Mouse (Mus musculus) intestine, embryonic 14.5 days (tissue): ENCODE results near the gene Tsen54. TPM values are rescaled to one million over a fixed set of nuclear protein-coding genes. Genes with fewer than 3 reads are reported as not detected.

ENCODE experiments used
- ATAC-seq: fragments of 200-750 bp; cut with Nextera tagmentation; replicated peaks from 2 replicates; pipeline ENCODE4 v1.8.0; 2017; ENCODE audit warnings: low read depth, moderate number of reproducible peaks, moderate TSS enrichment, moderate library complexity; ENCODE audit not compliant: low FRiP score, low TSS enrichment
- DNase-seq: peaks from one replicate; pipeline ENCODE4 v3.0.0-alpha.2; 2018; ENCODE audit warnings: low spot score
- H3K27ac ChIP-seq: fragments of 300-500 bp; sonication (generic); 2 replicates; pipeline ENCODE4 v1.5.1; 2014; ENCODE audit warnings: low read depth, mild to moderate bottlenecking, control low read depth
- H3K27me3 ChIP-seq: fragments of 300-500 bp; sonication (generic); replicated peaks from 2 replicates; pipeline ENCODE4 v1.6.1; 2014; ENCODE audit warnings: low read length, control low read depth; ENCODE audit not compliant: control insufficient read depth, insufficient read depth
- H3K36me3 ChIP-seq: fragments of 300-500 bp; sonication (generic); 2 replicates; pipeline ENCODE4 v1.6.1; 2014; ENCODE audit warnings: low read length, control low read depth; ENCODE audit not compliant: control insufficient read depth, insufficient read depth
- H3K4me1 ChIP-seq: fragments of 300-500 bp; sonication (generic); replicated peaks from 2 replicates; pipeline ENCODE4 v1.6.1; 2014; ENCODE audit warnings: low read length, control low read depth, mixed read lengths; ENCODE audit not compliant: control insufficient read depth, insufficient read depth
- H3K4me2 ChIP-seq: fragments of 300-500 bp; sonication (generic); 2 replicates; pipeline ENCODE4 v1.6.1; 2014; ENCODE audit warnings: low read length
- H3K4me3 ChIP-seq: fragments of 300-500 bp; sonication (generic); 2 replicates; pipeline ENCODE4 v1.5.1; 2014; ENCODE audit warnings: low read depth, low read length, control low read depth, mixed read lengths
- H3K9ac ChIP-seq: fragments of 300-500 bp; sonication (generic); 2 replicates; pipeline ENCODE4 v1.6.1; 2014; ENCODE audit warnings: mild to moderate bottlenecking, low read length
- H3K9me3 ChIP-seq: fragments of 300-500 bp; sonication (generic); 2 replicates; pipeline ENCODE4 v1.6.1; 2016; ENCODE audit warnings: low read length, control low read depth; ENCODE audit not compliant: control insufficient read depth
- WGBS: fragments of 180-500 bp; shearing (Covaris S2); extraction: QIAGEN DNeasy Blood & Tissue Kit; methylation state at CpG from one replicate; pipeline ENCODE4 v1.1.7; 2014; 5-methylcytosine and 5-hydroxymethylcytosine counted together
- polyA plus RNA-seq: library from polyadenylated mRNA; unstranded; fragments of >200 nt; fragmentation: Nextera tagmentation; extraction: Ambion mirVana; gene quantifications from 2 replicates; pipeline ENCODE4 v1.2.1, GENCODE M21; 2014

Gene Tsen54
- polyA plus RNA-seq = 29.5 and 30.7 TPM in 2 replicates

DNA sequence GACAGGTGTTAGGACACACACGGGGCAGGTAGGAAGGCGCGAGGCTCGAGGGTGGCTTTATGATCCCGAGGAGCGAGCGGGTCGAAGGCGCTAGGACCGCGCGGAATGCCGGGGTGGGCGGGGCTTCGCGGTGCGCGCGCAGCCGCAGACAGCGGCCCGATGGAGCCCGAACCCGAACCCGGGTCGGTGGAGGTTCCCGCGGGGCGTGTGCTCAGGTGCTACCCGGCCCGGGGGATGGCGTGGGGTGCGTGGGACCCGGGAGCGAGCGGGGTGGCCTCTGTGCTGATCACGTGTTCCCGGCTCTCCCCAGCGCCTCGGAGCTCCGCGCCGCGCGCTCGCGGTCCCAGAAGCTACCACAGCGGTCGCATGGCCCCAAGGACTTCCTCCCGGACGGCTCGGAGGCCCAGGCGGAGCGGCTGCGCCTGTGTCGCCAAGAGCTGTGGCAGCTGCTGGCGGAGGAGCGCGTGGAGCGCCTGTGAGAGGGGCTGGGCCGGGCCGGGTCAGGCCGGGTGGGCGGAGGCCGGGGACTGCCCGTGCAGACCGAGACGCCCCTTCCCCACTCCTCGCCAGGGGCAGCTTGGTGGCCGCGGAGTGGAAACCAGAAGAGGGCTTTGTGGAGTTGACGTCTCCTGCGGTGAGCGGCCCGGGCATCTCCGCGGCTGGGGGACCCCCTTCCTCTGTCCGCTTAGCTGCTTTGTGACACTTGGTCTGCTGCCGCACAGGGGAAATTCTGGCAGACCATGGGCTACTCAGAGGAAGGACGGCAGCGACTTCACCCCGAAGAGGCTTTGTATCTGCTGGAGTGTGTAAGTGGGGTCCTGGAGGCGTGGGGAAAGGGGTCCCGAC is at the start of gene Tsen54:
Tsen54 (plus strand) TSS at position 120 of the 846 bp plus-strand sequence.
- Histone ChIP-seq H3K36me3 (peaks cover 18% of the 10 kb centered on the region), H3K27me3 (no peaks in the 10 kb centered on the region), H3K4me3 (peak within 1 kb of the TSS; percentile 82), H3K9ac (peak within 1 kb of the TSS; percentile 82), H3K4me2 (peak within 1 kb of the TSS; percentile 80), H3K4me1 (peaks cover 27% of the 10 kb centered on the region), H3K9me3 (no peaks in the 10 kb centered on the region), H3K27ac (peak within 1 kb of the TSS; percentile 65; the same call in 1 of the 2 replicates)
- WGBS = under 1% methylated on average over 60 of the region's 84 CpGs
- DNase-seq = peak; percentile 95
- peak; percentile 69 for ATAC-seq

GRCm38 (mm10) chr11:115765103-115765606 is 49.4 kb upstream of the Tsen54 start, which contains the start of gene Tmem94:
TSS of gene Tmem94 (plus strand) at chr11:115765433.
- Histone ChIP-seq H3K4me1 (peaks cover 8% of the 10 kb centered on the region), H3K9me3 (no peaks in the 10 kb centered on the region), H3K27ac (peak within 1 kb of the TSS; percentile 85), H3K4me2 (peak within 1 kb of the TSS; percentile 71), H3K9ac (peak within 1 kb of the TSS; percentile 96), H3K4me3 (peak within 1 kb of the TSS; percentile 96), H3K27me3 (no peaks in the 10 kb centered on the region), H3K36me3 (no peaks in the 10 kb centered on the region)
- ATAC-seq (peak; percentile 97), DNase-seq (peak; percentile 100)
- under 1% methylated on average over 32 of the region's 32 CpGs for WGBS

DNA sequence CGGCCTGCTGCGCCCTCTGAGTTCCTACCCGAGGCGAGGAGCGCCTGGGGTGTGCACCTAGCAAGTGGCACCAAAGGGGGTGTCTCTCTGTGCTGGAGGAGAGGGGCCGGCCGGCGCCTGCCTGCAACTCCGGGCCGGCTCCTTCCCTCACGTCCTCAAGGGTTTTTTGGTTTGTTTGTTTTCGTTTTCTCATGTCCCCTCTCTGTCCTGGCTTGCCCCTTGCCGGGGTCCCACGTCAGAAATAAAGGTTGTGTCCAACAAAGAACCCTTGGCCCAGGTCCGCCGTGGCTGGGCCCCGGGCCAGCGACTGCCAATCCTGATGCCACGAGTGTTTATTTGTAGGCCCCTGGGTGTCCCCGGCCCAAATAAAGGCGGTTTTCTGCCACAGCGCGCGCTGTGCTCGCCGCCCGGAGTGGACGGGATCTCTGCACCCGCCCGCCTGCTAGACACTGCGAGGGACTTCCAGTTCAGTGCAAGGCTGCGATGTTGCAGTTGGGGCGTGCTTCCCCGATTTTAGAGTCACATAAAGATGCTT is 48.9 kb upstream of the Tsen54 start:
- peak overlapping the region; percentile 85 for H3K27ac ChIP-seq
- DNase-seq (no peak), ATAC-seq (peak; percentile 81)
- peaks cover 8% of the 10 kb centered on the region for H3K4me1 ChIP-seq
- peak overlapping the region; percentile 71 for H3K4me2 ChIP-seq
- no peaks in the 10 kb centered on the region for H3K27me3 ChIP-seq
- H3K4me3 ChIP-seq = peak overlapping the region; percentile 96
- no peaks in the 10 kb centered on the region for H3K9me3 ChIP-seq
- under 1% methylated on average over 33 of the region's 34 CpGs for WGBS
- H3K9ac ChIP-seq = peak overlapping the region; percentile 96
- no peaks in the 10 kb centered on the region for H3K36me3 ChIP-seq

DNA sequence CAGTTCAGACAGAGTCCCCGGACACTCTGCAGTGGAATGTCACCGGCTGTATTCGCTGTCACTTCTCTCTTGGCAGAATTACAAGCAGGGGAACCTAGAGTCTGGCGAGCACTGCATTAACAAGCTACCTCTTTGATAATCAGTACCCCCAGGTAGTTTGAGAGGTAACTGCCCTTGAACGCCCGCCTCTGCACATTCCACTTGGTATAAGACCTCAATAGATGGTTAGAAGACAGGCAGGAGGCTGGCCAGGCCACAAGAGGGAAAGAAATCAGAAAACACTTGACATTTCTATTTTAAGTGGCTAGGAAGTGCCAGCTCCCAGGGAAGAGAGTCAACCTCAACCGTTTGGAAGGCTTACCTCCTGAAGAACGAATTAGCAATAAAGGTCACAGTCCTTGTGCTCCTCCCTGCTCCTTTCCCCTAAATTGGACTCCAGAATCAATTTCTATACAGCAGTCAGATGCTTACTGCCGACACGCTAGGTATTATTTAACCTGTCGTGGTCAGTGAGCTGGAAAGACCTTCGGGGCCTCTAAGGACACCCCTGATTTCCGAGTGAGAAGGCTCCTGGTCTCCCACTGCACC is 48.1 kb upstream of the Tsen54 start:
- Histone ChIP-seq H3K36me3 (no peaks in the 10 kb centered on the region), H3K27ac (no peak overlapping the region), H3K4me3 (peak overlapping the region; percentile 96), H3K4me1 (peaks cover 8% of the 10 kb centered on the region), H3K27me3 (no peaks in the 10 kb centered on the region), H3K4me2 (peak overlapping the region; percentile 71), H3K9ac (peak overlapping the region; percentile 96), H3K9me3 (no peaks in the 10 kb centered on the region)
- ATAC-seq (no peak), DNase-seq (no peak)
- WGBS = 45% methylated on average over 13 of the region's 13 CpGs

DNA sequence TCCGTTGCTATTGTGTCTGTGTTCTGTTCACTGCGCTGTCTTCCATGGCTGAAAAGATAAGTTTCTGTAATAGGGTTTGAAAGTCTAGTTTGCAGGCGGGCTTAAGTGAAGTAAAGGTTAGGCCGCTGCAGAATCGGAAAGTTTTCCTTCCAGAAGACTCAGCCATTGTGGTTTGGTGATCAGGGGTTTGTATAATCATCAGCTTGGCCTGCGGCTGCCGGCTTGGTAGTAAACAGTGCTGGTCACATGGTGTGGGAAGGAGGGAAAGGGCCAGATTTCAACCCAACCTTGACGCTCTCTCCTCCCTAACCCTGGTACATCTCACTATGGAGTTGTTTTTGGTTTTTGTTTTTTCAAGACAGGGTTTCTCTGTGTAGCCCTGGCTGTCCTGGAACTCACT is 47.5 kb upstream of the Tsen54 start:
- WGBS = 85% methylated on average over 8 of the region's 8 CpGs
- Histone ChIP-seq H3K36me3 (no peaks in the 10 kb centered on the region), H3K4me3 (no peak overlapping the region), H3K9ac (no peak overlapping the region), H3K9me3 (no peaks in the 10 kb centered on the region), H3K4me2 (peak overlapping the region; percentile 71; the same call in 1 of the 2 replicates), H3K4me1 (peaks cover 8% of the 10 kb centered on the region), H3K27me3 (no peaks in the 10 kb centered on the region), H3K27ac (no peak overlapping the region)
- ATAC-seq (no peak), DNase-seq (no peak)

GRCm38 (mm10) chr11:115768896-115769295 is 45.6 kb upstream of the Tsen54 start:
- no peaks in the 10 kb centered on the region for H3K9me3 ChIP-seq
- no peak overlapping the region for H3K9ac ChIP-seq
- H3K4me3 ChIP-seq = no peak overlapping the region
- no peaks in the 10 kb centered on the region for H3K36me3 ChIP-seq
- WGBS = 91% methylated on average over 3 of the region's 3 CpGs
- H3K27me3 ChIP-seq = no peaks in the 10 kb centered on the region
- H3K4me1 ChIP-seq = peaks cover 8% of the 10 kb centered on the region
- no peak for DNase-seq
- H3K27ac ChIP-seq = no peak overlapping the region
- no peak overlapping the region for H3K4me2 ChIP-seq
- no peak for ATAC-seq

- Histone ChIP-seq H3K4me3 (no peak overlapping the region), H3K4me1 (peaks cover 11% of the 10 kb centered on the region), H3K4me2 (no peak overlapping the region), H3K27ac (no peak overlapping the region), H3K9me3 (no peaks in the 10 kb centered on the region), H3K36me3 (no peaks in the 10 kb centered on the region), H3K27me3 (no peaks in the 10 kb centered on the region), H3K9ac (no peak overlapping the region)
- ATAC-seq (no peak), DNase-seq (no peak)
- 40% methylated on average over 4 of the region's 4 CpGs for WGBS
Measured at GRCm38 (mm10) chr11:115774653-115775052, 39.9 kb upstream of the Tsen54 start.

- Histone ChIP-seq H3K4me1 (peaks cover 22% of the 10 kb centered on the region), H3K27ac (no peak overlapping the region), H3K4me2 (no peak overlapping the region), H3K9me3 (no peaks in the 10 kb centered on the region), H3K36me3 (no peaks in the 10 kb centered on the region), H3K9ac (no peak overlapping the region), H3K27me3 (no peaks in the 10 kb centered on the region), H3K4me3 (no peak overlapping the region)
- no peak for ATAC-seq
- 59% methylated on average over 18 of the region's 18 CpGs for WGBS
- DNase-seq = no peak
Measured at GRCm38 (mm10) chr11:115775821-115776665, 38.5 kb upstream of the Tsen54 start.
